Mouse (Mus musculus) liver, embryonic 12.5 days (tissue): ENCODE data around the gene Prx. TPM values are rescaled to one million over a fixed set of nuclear protein-coding genes. Genes with fewer than 3 reads are reported as not detected.

Experiments used
- ATAC-seq: fragments of 200-750 bp; cut with Nextera tagmentation; 2 replicates; pipeline ENCODE4 v1.8.0; 2017; ENCODE audit warnings: moderate number of reproducible peaks, mild to moderate bottlenecking, moderate library complexity
- H3K27ac ChIP-seq: fragments of 300-500 bp; sonication (generic); 2 replicates; pipeline ENCODE4 v1.5.1; 2016; ENCODE audit warnings: mild to moderate bottlenecking
- H3K27me3 ChIP-seq: fragments of 300-500 bp; sonication (generic); replicated peaks from 2 replicates; pipeline ENCODE4 v1.6.1; 2016; ENCODE audit warnings: mild to moderate bottlenecking, moderate library complexity
- H3K36me3 ChIP-seq: fragments of 300-500 bp; sonication (generic); 2 replicates; pipeline ENCODE4 v1.6.1; 2016; ENCODE audit warnings: mild to moderate bottlenecking, moderate library complexity
- H3K4me1 ChIP-seq: fragments of 300-500 bp; sonication (generic); 2 replicates; pipeline ENCODE4 v1.6.1; 2016
- H3K4me2 ChIP-seq: fragments of 300-500 bp; sonication (generic); 2 replicates; pipeline ENCODE4 v1.6.1; 2016; ENCODE audit warnings: mild to moderate bottlenecking, moderate library complexity
- H3K4me3 ChIP-seq: fragments of 300-500 bp; sonication (generic); 2 replicates; pipeline ENCODE4 v1.5.1; 2016; ENCODE audit warnings: mild to moderate bottlenecking, moderate library complexity
- H3K9ac ChIP-seq: fragments of 300-500 bp; sonication (generic); 2 replicates; pipeline ENCODE4 v1.6.1; 2016; ENCODE audit warnings: mild to moderate bottlenecking, moderate library complexity
- H3K9me3 ChIP-seq: fragments of 300-500 bp; sonication (generic); replicated peaks from 2 replicates; pipeline ENCODE4 v1.6.1; 2016; ENCODE audit warnings: mild to moderate bottlenecking, moderate library complexity
- WGBS: fragments of 180-500 bp; shearing (Covaris S2); methylation state at CpG from one replicate; pipeline ENCODE4 v1.1.7; 2016; ENCODE audit not compliant: insufficient replicate concordance; 5-methylcytosine and 5-hydroxymethylcytosine counted together
- polyA plus RNA-seq: library from polyadenylated mRNA; unstranded; fragments of >200 nt; fragmentation: Nextera tagmentation; extraction: Ambion mirVana; gene quantifications from 2 replicates; pipeline ENCODE4 v1.2.1, GENCODE M21; 2016

Gene Prx
- polyA plus RNA-seq, 1 experiment from 2014 or later = 0.91 TPM

DNA sequence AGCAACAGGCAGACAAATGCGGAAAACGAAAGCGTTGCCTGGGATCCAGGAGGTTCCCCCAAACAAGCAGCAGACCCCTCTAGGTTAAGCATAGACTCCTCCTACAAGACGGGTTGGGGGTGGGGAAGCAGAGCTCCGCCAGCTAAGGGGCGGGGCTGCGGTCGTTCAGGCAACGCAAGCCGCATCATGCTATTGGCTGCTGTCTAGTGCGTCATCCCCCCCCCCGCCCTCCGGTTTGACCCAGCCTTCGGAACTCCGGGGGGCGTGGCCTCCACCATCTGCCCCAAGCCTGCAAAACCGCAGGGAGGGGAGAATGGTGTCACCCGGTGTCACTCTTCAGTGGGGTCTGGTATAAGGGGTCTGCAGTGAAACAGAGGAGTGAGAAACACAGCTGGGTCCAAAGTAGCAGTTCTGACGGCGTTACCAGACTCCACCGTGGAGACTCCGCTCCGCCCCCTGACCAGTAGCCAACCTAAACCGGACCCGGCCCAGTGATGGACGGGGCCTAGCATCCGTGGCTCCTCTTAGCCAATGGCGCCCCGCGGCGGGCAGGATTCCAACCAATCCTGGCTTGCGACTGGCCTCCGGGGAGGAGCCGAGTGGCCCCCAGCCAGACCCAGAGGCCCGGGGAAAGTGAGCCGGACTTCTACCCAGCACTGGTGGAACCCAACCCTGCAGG is 25.8 kb upstream of the Prx start, which contains the start of gene Sertad3:
Gene Sertad3 (plus strand): TSS at position 613 of the 679 bp plus-strand sequence.
- peak; percentile 87 for ATAC-seq
- H3K36me3 ChIP-seq = peaks cover 28% of the 10 kb centered on the region
- peak within 1 kb of the TSS; percentile 95 for H3K27ac ChIP-seq
- H3K27me3 ChIP-seq = no peaks in the 10 kb centered on the region
- no peaks in the 10 kb centered on the region for H3K9me3 ChIP-seq
- H3K9ac ChIP-seq = peak within 1 kb of the TSS; percentile 92
- WGBS = under 1% methylated on average over 36 of the region's 36 CpGs
- H3K4me1 ChIP-seq = peaks cover 49% of the 10 kb centered on the region
- H3K4me3 ChIP-seq = peak within 1 kb of the TSS; percentile 86
- H3K4me2 ChIP-seq = peak within 1 kb of the TSS; percentile 76

DNA sequence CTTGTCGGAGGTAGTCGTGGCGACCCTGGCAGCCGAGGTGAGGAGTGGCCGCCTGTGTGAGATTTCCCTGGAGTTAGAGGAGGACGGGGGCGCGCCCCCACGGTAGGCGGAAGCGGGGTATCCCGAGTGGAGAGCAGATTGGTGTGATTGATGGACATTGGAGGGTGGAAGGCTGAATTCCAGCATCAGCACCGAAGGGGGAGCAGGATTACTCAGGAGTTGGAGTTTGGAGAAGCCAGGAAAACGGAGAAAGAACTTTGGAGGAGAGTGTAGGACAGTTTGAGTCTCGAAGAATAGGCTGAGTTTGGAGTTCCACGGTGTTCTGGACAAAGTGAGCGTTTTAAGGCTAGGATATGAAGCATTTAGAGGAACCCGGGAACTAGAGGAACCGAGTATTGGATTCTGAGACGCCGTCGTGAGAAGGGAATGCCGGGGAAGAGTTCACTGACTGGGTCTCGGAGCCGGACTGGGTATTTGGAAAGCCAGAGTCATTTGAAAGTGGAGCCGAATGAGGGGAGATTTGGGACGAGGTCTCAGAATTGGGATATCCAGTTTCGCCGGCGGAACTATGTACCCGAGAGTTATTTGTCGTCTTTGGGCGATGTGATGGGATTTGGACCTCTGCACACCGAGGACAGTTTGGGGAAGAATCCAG is 25.2 kb upstream of the Prx start:
- Histone ChIP-seq H3K4me1 (peaks cover 55% of the 10 kb centered on the region), H3K27ac (peak overlapping the region; percentile 95), H3K27me3 (no peaks in the 10 kb centered on the region), H3K4me3 (peak overlapping the region; percentile 86), H3K36me3 (peaks cover 30% of the 10 kb centered on the region), H3K4me2 (peak overlapping the region; percentile 76), H3K9me3 (no peaks in the 10 kb centered on the region), H3K9ac (peak overlapping the region; percentile 92)
- WGBS = under 1% methylated on average over 34 of the region's 34 CpGs
- no peak for ATAC-seq

DNA sequence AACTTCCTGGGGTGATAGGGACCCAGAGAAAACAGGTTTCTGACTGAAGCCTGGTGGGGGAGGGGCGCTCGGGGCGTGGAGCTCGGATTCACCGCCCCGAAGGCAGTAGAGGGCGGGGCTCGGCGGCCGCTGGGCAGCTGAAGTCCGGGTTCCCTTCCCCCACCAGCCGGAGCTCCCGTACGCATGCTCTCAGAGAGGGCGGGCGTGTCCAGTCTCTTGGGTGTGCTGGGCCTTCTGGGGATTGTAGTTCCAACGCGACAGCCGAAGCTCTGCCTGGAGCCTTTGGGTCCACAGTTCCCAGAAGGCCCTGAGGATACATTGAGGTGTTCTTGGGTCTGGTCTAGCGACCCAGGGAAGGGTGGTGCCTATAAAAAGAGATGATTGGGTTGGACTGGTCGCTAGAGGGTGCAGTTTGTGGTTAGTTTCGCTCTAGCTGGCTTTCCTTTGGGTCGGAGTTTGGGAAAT is 24.6 kb upstream of the Prx start:
- H3K27ac ChIP-seq = peak overlapping the region; percentile 95
- peaks cover 30% of the 10 kb centered on the region for H3K36me3 ChIP-seq
- H3K4me3 ChIP-seq = peak overlapping the region; percentile 86
- H3K27me3 ChIP-seq = no peaks in the 10 kb centered on the region
- ATAC-seq = peak; percentile 91
- no peaks in the 10 kb centered on the region for H3K9me3 ChIP-seq
- under 1% methylated on average over 23 of the region's 23 CpGs for WGBS
- peak overlapping the region; percentile 92 for H3K9ac ChIP-seq
- peaks cover 61% of the 10 kb centered on the region for H3K4me1 ChIP-seq
- H3K4me2 ChIP-seq = peak overlapping the region; percentile 76

DNA sequence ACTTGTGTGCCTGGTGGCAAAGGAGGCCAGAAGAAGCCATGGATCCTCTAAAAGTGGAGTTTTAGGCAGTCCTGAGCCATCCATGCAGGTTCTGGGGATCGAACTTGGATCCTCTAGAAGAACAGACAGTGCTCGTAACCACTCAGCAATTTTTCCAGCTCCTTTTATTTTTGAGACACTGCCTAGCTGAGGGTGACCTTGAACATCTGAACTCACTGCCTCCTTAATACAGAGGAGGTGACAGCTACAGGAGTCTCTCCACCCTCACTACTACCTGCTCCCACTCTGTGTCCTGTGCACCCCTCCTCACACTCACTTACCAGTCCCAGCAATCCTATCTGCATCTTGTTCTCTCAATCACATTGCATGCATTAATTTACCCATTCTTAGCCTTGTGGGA is 23.5 kb upstream of the Prx start:
- Histone ChIP-seq H3K9ac (peak overlapping the region; percentile 75), H3K4me3 (peak overlapping the region; percentile 86), H3K4me1 (peaks cover 71% of the 10 kb centered on the region), H3K9me3 (no peaks in the 10 kb centered on the region), H3K27me3 (no peaks in the 10 kb centered on the region), H3K27ac (peak overlapping the region; percentile 95), H3K4me2 (peak overlapping the region; percentile 76), H3K36me3 (peaks cover 30% of the 10 kb centered on the region)
- 82% methylated on average over 2 of the region's 2 CpGs for WGBS
- no peak for ATAC-seq

DNA sequence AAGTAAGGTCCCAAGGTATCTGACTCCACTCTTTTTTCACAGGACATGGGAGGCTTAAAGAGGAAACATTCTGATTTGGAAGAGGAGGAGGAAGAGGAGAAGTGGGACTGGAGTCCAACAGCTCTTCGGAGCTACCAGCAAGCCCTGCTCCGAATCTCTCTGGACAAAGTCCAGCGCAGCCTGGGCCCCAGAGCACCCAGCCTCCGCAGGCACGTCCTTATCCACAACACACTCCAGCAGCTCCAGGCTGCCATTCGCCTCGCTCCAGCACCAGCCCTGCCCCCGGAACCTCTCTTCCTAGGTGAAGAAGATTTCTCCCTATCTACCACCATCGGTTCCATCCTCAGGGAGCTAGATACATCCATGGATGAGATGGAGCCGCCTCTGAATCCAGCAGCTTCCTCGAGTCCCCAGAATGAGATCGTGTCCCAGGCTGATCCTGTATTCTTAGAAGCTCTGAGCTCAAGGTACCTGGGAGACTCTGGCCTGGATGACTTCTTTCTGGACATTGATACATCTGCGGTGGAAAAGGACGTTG is 23.0 kb upstream of the Prx start:
- H3K9ac ChIP-seq = no peak overlapping the region; the same call in 1 of the 2 replicates
- peaks cover 30% of the 10 kb centered on the region for H3K36me3 ChIP-seq
- no peaks in the 10 kb centered on the region for H3K27me3 ChIP-seq
- ATAC-seq = no peak
- H3K9me3 ChIP-seq = no peaks in the 10 kb centered on the region
- 82% methylated on average over 14 of the region's 14 CpGs for WGBS
- H3K4me2 ChIP-seq = peak overlapping the region; percentile 76
- peak overlapping the region; percentile 86; the same call in 1 of the 2 replicates for H3K4me3 ChIP-seq
- H3K4me1 ChIP-seq = peaks cover 73% of the 10 kb centered on the region
- peak overlapping the region; percentile 95 for H3K27ac ChIP-seq

DNA sequence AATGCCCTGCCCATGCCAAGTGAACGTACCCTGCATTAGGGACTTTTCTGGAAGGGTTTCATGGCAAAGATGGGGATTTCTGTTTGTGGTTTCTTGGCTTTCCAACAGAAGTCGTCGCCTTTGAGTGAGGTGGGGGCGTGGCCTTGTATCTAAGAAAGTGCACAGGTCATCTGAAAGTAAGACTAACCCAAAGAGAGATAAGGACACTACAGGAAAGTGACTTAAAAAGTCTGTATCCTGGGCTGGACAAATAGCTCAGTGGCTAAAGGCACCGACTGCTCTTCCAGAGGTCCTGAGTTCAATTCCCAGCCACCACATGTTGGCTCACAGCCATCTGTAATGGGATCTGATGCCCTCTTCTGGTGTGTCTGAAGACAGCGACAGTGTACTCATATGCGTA is 20.6 kb upstream of the Prx start:
- Histone ChIP-seq H3K9me3 (no peaks in the 10 kb centered on the region), H3K4me1 (peaks cover 79% of the 10 kb centered on the region), H3K27ac (peak overlapping the region; percentile 55), H3K36me3 (peaks cover 30% of the 10 kb centered on the region), H3K4me2 (peak overlapping the region; percentile 17), H3K4me3 (no peak overlapping the region), H3K27me3 (no peaks in the 10 kb centered on the region), H3K9ac (0 out of 2 replicates have a peak overlapping the region, but pooled peaks have one; percentile 18)
- 54% methylated on average over 7 of the region's 7 CpGs for WGBS
- no peak for ATAC-seq

DNA sequence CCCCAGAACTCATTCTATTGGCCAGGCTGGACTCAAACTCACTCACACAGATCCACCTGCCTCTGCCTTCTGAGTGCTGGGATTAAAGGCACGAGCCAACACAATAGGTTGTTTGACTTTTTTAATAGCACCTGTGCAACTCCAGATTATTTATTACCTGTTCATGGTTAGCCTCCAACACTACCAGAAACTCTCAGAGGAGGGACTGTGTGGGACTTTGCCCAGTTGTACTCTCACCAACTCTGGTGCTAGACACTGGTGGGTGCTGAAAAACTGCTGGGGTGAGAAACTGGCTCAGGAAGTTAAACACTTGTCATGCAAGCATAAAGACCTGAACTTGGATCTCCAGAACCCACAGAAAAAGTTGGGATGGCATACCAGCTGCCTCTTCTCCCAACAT is 19.4 kb upstream of the Prx start:
- H3K4me3 ChIP-seq = no peak overlapping the region

DNA sequence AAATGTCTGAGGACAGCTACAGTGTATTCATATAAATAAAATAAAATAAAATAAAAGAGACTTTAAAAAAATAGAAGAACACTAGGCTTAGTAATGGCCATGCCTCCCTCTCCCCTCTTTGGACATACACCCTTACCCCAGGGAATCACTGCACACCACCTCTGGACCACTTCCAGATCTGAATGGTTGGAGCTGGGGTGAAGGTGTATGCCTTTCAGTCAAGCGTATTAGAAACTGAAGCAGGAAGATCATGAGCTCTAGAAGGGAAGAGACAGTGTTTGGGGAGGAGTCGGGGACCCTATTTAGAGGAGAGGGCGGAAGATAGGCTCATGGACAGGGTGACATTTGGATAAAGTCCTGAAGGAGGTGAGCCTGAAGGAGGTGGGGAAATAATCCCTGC is 18.6 kb upstream of the Prx start:
- Histone ChIP-seq H3K36me3 (peaks cover 30% of the 10 kb centered on the region), H3K4me2 (peak overlapping the region; percentile 82), H3K4me1 (peaks cover 92% of the 10 kb centered on the region), H3K4me3 (peak overlapping the region; percentile 51), H3K27me3 (no peaks in the 10 kb centered on the region), H3K27ac (peak overlapping the region; percentile 92), H3K9ac (peak overlapping the region; percentile 76), H3K9me3 (no peaks in the 10 kb centered on the region)
- 65% methylated on average over 3 of the region's 3 CpGs for WGBS
- ATAC-seq = no peak

More for the DNA sequence above, 19.4 kb upstream of the Prx start:
- Histone ChIP-seq H3K27ac (peak overlapping the region; percentile 92), H3K27me3 (no peaks in the 10 kb centered on the region), H3K36me3 (peaks cover 30% of the 10 kb centered on the region), H3K9ac (peak overlapping the region; percentile 43; the same call in 1 of the 2 replicates), H3K9me3 (no peaks in the 10 kb centered on the region), H3K4me1 (peaks cover 91% of the 10 kb centered on the region), H3K4me2 (peak overlapping the region; percentile 82)
- 86% methylated on average over 1 of the region's 1 CpGs for WGBS
- ATAC-seq = no peak

DNA sequence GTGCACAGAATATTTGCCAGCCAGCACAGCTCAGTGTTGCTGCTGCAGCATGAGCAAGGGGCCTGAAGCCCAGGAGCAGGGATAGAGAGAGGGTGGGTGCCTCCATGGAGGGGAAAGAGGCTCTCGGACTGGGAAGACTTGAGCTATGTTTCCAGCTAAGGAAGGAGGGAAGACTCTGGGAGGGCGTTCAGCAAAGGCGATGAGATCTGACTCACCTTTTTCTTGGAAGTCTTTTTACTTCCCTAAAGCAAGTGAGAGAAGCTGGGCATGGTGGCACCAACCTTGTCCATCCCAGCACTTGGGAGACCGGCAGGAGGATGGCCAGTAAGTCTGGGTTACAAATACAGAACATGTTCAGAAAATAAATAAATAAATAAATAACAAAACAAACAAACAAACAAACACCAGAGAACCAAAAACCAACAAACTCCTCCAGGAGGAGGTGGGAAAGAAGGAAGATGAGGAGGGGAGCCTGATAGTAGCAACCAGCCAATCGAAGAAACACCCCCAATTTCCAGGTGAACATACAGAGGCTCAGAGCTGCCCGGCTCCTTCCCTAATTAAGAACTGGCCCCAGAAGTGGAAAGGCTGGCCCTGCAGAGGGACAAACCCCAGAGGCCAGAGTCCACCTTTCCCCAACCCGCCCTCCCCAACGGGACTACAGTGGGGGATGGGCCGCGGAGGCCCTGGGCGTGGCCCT is 18.0 kb upstream of the Prx start:
- peak overlapping the region; percentile 82 for H3K4me2 ChIP-seq
- no peak for ATAC-seq
- H3K27ac ChIP-seq = peak overlapping the region; percentile 92
- H3K27me3 ChIP-seq = no peaks in the 10 kb centered on the region
- WGBS = 17% methylated on average over 11 of the region's 11 CpGs
- H3K9me3 ChIP-seq = no peaks in the 10 kb centered on the region
- peaks cover 90% of the 10 kb centered on the region for H3K4me1 ChIP-seq
- peaks cover 25% of the 10 kb centered on the region for H3K36me3 ChIP-seq
- H3K9ac ChIP-seq = peak overlapping the region; percentile 76
- H3K4me3 ChIP-seq = peak overlapping the region; percentile 51

DNA sequence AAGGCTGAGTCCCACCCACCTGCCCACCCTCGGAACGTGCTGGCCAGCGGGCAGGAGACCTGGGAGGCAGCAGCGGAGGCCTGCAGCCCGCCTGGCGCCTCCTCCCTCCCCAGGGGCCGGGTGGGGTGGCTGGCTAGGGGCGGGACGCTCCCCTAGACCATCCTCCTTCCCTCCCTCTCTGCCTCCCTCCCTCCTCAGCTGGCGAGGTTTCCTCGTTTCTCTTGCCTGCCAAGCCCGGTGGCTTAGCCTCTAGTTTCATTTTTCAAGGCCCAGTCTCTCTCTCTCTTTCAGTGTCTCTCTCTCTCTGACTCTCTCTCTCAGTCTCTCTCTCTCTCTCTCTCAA is 17.5 kb upstream of the Prx start:
- H3K9ac ChIP-seq = peak overlapping the region; percentile 76
- no peaks in the 10 kb centered on the region for H3K27me3 ChIP-seq
- peak; percentile 97 for ATAC-seq
- peaks cover 85% of the 10 kb centered on the region for H3K4me1 ChIP-seq
- WGBS = 0% methylated on average over 8 of the region's 12 CpGs
- peak overlapping the region; percentile 82 for H3K4me2 ChIP-seq
- H3K36me3 ChIP-seq = peaks cover 19% of the 10 kb centered on the region
- peak overlapping the region; percentile 92 for H3K27ac ChIP-seq
- H3K4me3 ChIP-seq = peak overlapping the region; percentile 51
- no peaks in the 10 kb centered on the region for H3K9me3 ChIP-seq

DNA sequence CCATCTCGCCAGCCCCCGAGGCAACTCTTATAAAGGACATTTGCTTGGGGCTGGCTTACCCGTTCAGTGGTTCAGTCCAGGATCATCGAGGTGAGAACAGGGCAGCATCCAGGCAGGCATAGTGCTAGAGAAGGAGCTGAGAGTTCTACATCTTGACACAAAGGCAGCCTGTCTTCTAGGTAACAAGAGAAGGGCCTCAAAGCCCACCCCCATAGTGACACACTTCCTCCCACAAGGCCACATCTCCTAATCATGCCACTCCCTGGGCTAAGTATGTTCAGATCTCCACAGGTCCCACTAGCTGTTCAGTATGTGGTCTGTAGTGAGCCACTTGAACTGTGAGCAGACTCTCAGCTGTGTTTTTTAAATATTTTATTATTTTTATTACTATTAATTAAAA is 15.3 kb upstream of the Prx start:
- Histone ChIP-seq H3K9ac (no peak overlapping the region), H3K4me1 (peaks cover 81% of the 10 kb centered on the region), H3K36me3 (peaks cover 1% of the 10 kb centered on the region), H3K9me3 (no peaks in the 10 kb centered on the region), H3K4me3 (no peak overlapping the region), H3K27me3 (no peaks in the 10 kb centered on the region), H3K27ac (no peak overlapping the region), H3K4me2 (no peak overlapping the region)
- ATAC-seq = no peak
- 75% methylated on average over 4 of the region's 4 CpGs for WGBS
